Mouse (Mus musculus) splenic B cell, adult 2 months (primary cell): ENCODE data around the gene Dgki.
"Not testable (repeated sequence)": the region's sequence is repeated elsewhere in the genome, so short reads cannot be mapped to it uniquely, and the experiment has no call there.

ENCODE experiments used
- DNase-seq: peaks from one replicate; pipeline ENCODE4 v3.0.0-alpha.2; 2011; ENCODE audit warnings: low read depth, low spot score
- H3K27me3 ChIP-seq: 2 replicates; pipeline ENCODE4 v1.6.1; 2012; ENCODE audit warnings: mild to moderate bottlenecking, low read length, moderate library complexity, mixed read lengths; ENCODE audit not compliant: control insufficient read depth, poor library complexity, insufficient read depth, severe bottlenecking
- H3K36me3 ChIP-seq: 2 replicates; pipeline ENCODE4 v1.6.1; 2012; ENCODE audit warnings: mild to moderate bottlenecking, low read length, moderate library complexity, mixed read lengths; ENCODE audit not compliant: control insufficient read depth, poor library complexity, insufficient read depth, severe bottlenecking

Gene Dgki

GRCm38 (mm10) chr6:37113048-37113447 lies 186.9 kb downstream of the Dgki start:
- Histone ChIP-seq H3K36me3 (no peaks in the 10 kb centered on the region), H3K27me3 (no peaks in the 10 kb centered on the region)
- no peak for DNase-seq

DNA sequence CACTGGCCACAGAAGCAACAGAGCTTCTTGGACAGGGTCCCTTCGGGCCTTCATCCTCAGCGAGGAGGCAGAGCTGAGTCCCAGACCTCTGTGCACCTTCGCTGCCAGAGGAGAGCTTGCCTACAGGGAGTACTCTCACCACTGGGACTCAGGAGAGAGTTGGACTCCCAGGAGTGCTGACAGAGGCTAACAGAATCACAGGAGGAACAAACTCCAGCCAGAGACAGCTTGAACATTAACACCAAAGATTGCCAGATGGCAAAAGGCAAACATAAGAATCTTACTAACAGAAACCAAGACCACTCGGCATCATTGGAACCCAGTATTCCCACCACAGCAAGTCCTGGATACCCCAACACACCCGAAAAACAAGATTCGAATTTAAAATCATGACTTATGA lies 193.7 kb downstream of the Dgki start:
- H3K27me3 ChIP-seq, H3K36me3 ChIP-seq, DNase-seq: not testable (repeated sequence)

- no peak for DNase-seq
- Histone ChIP-seq H3K27me3 (no peaks in the 10 kb centered on the region), H3K36me3 (no peaks in the 10 kb centered on the region)
Observed at GRCm38 (mm10) chr6:37100413-37100812, 199.6 kb downstream of the Dgki start.

- H3K36me3 ChIP-seq = no peaks in the 10 kb centered on the region
- peak; percentile 78 for DNase-seq
- no peaks in the 10 kb centered on the region for H3K27me3 ChIP-seq
Observed at GRCm38 (mm10) chr6:37097356-37098155, 202.4 kb downstream of the Dgki start.

DNA sequence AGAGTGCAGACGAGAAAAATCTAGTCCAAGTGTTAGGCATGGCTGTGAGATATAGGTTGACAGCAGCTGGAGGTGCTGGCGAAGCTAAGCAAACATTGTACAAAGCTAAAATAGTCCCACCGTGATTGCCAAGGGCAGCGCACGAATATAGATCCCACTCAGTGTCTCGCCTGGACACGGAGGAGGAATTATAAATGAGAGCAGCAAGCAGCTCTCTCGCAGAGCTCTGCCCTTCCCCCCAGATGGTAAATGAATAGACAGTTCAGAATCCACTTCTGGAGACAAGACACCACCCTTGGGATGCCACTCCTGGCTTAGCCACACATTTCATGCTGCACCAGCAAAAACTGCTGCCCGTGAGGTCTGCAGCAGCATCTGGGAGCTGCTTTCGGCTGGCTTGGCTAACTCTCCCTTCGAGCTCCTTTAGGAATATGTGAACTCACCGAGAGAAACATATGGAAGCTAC lies 203.1 kb downstream of the Dgki start:
- Histone ChIP-seq H3K27me3 (no peaks in the 10 kb centered on the region), H3K36me3 (no peaks in the 10 kb centered on the region)
- no peak for DNase-seq

DNA sequence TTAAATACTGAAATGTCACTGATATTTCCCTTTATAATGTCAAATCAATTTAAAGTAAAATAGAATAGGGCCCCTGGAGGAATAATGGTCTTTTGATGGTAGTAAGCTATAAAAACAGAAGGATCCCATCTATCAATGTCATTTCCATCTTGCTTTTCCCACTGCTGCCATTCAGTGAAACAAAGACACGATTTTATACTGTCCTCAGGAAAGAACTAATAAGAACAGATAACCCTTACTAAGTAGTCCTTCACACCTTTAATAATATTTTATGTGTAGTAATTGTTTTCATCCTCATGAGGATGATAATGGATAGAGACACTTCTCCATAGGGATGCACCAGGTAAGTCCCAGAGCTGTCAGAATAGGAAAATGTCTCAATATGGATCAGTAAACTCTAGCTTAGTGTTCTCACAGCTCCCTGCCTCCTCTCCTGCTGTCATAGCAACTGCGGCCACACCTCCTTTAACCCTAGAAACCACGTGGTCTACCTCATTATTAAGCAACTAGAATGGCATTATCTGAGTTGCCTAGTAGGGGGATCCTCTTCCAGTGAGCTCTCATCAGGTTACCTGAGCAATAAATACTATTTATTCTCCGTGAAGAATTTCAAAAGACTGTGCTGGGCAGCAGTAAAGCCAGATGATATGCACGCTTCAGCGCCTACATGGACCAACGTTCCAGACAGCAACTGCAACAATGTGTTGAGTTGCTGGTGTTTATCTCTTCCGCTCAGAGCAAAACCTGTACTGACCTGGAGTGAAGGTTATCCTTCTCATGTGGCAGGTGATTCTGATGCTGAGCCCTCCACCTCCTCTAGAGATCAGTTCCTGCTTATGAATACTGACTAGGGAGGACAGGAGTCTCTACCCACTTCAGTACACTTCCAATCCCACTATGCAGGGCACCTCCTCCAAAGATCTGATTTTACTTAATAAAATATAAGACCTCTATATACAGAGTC lies 210.6 kb downstream of the Dgki start:
- no peaks in the 10 kb centered on the region for H3K36me3 ChIP-seq
- H3K27me3 ChIP-seq = no peaks in the 10 kb centered on the region
- DNase-seq = no peak

GRCm38 (mm10) chr6:37082990-37083389 lies 217.0 kb downstream of the Dgki start:
- H3K36me3 ChIP-seq = no peaks in the 10 kb centered on the region
- no peak for DNase-seq
- no peaks in the 10 kb centered on the region for H3K27me3 ChIP-seq

DNA sequence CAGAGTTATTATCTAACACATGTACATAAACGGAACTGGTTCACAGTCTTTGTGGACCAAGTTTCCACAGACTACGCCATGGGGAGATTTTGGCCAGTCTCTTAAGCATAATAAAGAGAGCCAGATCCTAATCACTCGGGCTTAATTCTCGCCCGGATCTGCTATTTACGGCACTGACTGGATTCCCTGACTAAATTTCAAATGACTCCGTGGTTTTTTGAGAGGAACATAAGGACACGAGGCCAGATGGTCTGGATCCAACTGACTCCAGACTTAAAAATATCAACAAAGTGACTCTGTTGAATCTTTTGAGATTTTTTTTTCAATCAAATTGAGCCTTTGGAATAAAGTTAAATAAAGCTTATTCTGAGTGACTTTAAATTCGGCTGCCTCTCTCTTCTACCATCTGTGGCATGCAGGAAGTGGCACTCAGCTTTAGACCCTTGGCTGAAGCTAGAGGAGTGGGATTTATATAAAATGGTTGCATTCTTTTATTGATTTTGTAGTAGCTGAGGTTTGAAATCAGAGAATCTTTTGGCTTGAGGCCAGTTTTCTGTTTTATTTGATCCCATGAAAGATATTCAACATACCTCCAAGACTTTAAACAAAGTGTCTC lies 227.5 kb downstream of the Dgki start:
- no peak for DNase-seq
- Histone ChIP-seq H3K36me3 (no peaks in the 10 kb centered on the region), H3K27me3 (no peaks in the 10 kb centered on the region; the same call in 1 of the 2 replicates)

DNA sequence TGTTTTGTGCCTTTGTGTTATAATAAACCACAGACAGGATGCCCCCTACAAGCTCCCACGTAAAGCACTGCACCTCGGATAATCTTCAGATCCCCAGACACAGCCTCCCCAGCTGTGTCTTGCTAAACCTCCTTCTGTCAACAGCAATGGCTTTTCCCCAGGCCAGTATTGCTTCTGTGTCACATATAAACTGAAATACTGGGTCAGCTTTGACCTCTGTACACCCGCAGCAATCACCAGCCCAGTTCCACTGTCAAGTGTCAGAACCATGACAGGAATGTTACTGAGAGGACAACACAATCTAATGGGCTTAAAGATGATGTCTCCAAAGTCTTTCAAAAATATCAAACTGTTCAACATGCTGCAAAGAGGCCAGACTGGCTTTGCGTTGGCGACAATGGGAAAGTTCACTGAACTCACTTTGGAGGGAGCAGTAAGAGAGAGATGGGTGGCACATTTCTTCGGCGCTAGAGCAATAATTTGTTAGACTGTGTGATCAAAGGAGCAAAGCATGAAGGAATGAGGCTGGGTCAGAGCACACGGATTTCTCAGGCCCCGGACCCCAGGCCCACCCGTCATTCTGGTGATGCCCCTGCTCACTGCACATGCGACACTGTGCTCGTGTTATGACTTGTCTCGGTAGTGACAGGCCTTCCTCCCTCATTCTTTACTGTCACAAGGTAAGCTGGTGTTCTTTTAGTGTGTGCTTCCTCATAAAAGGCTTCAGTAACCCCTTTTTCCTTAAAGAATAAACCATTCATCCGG lies 230.0 kb downstream of the Dgki start:
- H3K36me3 ChIP-seq = no peaks in the 10 kb centered on the region

DNA sequence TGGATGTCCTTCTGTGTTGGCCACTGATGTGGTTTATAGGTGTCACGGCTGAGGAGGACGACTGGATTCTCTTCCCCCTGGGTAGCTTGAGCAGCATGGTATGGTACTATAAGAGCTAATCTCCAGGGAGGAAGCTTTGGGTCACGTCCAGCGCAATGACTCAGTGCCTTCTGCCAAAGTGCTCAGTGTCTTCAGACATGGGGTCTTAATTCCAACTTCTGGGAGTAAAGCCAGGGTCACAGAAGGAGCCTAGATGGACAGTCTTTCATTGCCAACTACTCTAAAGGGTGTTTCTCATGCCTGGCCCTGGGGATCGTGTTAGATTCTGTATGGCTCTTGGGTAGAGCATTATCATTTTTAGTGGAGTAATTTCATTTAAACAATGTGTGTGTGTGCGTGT lies 231.2 kb downstream of the Dgki start:
- Histone ChIP-seq H3K36me3 (no peaks in the 10 kb centered on the region), H3K27me3 (no peaks in the 10 kb centered on the region; the same call in 1 of the 2 replicates)
- no peak for DNase-seq

More for the DNA sequence above, 230.0 kb downstream of the Dgki start:
- no peaks in the 10 kb centered on the region; the same call in 1 of the 2 replicates for H3K27me3 ChIP-seq
- DNase-seq = no peak

- no peaks in the 10 kb centered on the region for H3K27me3 ChIP-seq
- H3K36me3 ChIP-seq = no peaks in the 10 kb centered on the region
- DNase-seq = no peak
Observed at GRCm38 (mm10) chr6:37067357-37067756, 232.6 kb downstream of the Dgki start.

- DNase-seq = no peak
- H3K27me3 ChIP-seq = no peaks in the 10 kb centered on the region
- H3K36me3 ChIP-seq = no peaks in the 10 kb centered on the region
Observed at GRCm38 (mm10) chr6:37064214-37064830, 235.7 kb downstream of the Dgki start.

DNA sequence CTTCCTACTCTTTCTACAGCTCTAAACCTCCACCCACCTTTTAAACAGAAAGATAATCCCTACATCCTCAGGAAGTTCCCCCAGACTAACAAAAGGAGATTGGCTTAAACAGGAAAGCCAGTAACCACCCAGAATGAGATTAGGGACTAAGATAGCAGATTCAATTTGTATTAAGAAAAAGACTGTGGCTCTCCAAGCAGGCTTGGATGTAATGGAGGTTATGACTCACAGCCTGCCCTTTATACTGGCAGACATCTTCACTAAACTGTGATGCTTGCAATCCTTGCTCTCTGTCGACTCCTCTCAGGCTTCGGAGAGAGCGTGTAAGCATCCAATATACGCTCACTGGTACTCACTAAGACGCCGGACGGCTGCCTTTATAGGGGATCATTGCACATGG lies 236.7 kb downstream of the Dgki start:
- no peak for DNase-seq
- Histone ChIP-seq H3K36me3 (no peaks in the 10 kb centered on the region), H3K27me3 (no peaks in the 10 kb centered on the region)

GRCm38 (mm10) chr6:37060114-37060513 lies 239.9 kb downstream of the Dgki start:
- Histone ChIP-seq H3K27me3 (no peaks in the 10 kb centered on the region), H3K36me3 (no peaks in the 10 kb centered on the region)
- DNase-seq = no peak
